Mouse (Mus musculus): ENCODE measurements at regions not wholly inside any gene's neighbourhood (a gene's known extent, or its start where the extent isn't known, plus 50 kb on each side); places are given as distances from the start of the nearest gene placed in this dataset.
A peak's percentile ranks its signal among the peaks of the same experiment; 100 is the strongest.

DNA sequence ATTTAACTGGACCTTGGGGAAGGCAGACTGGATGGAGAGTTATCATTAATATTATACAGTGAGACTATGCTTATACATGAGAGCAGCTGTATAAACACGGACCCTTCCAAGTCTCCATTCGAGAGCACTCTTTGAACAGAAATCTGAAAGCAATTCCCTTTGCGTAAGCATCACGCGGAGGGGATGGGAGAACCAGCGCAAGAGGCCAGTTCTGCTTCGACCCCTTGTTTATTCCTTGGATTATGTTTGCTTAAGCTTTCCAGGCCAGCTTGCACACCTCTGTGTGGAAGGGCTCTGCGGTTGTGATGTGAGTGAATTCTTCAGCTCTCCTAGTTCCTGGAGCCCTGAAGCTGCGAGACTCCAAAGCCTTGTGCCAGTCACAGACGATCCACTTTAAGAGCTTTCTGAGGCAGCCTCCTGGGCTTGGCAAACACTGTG, 109.2 kb upstream of the Fbxo11 start:
- DNase-seq (ENCODE audit: low spot score) = no peak

DNA sequence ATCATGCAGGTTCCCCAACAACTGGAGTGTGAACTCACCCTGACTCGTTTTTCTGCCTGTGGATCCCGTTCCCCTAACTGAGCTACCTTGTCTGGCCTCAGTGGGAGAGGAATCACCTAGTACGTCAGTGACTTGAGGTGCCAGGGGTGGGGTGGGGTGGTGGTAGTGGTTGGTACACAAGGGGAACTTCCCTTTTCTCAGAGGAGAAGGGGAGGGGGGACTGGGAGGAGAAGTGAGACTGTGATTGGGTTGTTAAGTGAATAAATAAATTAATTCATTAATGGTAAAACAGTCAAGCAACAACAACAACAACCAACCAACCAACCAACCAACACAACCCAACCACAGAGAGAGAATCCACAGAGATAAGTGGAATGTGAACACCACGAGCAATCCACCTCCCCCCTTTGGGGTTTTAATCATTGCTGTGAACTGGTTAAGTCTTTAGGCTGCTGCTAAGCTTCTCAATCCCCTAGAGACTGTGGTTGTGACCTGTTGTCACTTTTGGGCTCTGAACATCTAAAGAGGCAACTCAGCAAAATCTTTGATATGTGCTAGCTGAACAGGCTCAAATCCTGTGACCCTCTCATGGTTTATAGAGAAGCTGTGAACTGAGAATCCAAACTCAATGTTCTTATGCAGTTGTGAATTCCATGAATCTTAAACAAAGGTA, 111.0 kb upstream of the Fbxo11 start:
- DNase-seq (ENCODE audit: low spot score) = no peak

DNA sequence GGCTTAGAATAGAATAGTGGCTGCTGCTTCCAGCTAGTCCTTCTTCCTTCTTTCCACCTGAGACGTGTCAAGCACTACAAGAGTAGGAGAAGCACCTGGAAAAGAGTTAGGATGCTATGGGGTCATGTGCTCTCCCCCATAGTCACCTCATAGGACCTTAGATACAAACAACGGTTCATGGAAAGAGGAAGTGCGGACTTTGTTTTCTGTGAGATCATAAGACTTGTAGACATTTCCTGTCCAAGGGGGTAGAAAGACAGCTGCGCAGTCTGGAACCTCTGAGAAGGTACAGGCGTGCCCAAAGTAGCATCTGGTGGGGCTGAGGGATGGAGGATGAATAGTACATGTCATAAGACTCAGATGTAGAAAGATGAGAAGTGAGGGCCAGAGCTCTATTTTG, 125.6 kb upstream of the Fbxo11 start:
- DNase-seq (ENCODE audit: low spot score) = no peak

DNA sequence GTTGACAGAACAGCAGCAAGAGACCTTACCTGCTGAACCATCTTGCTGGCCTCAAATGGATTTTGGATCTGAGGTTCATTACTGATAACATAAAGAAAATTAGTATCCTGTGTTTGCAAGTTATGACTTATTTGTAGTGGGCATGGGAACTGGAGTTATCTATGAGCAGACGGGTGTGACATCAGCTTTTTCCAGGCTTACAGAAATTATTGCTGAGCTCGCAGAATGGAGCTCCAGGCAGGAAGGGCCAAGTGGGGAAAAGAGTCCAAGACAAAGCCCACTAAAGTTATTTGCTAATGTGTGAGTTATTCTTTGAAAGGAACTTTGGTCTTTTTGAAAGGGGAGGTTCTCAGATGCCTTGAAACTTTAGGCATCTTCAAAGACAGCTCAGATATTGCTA, 126.4 kb upstream of the Fbxo11 start:
- no peak for DNase-seq (ENCODE audit: low spot score)

DNA sequence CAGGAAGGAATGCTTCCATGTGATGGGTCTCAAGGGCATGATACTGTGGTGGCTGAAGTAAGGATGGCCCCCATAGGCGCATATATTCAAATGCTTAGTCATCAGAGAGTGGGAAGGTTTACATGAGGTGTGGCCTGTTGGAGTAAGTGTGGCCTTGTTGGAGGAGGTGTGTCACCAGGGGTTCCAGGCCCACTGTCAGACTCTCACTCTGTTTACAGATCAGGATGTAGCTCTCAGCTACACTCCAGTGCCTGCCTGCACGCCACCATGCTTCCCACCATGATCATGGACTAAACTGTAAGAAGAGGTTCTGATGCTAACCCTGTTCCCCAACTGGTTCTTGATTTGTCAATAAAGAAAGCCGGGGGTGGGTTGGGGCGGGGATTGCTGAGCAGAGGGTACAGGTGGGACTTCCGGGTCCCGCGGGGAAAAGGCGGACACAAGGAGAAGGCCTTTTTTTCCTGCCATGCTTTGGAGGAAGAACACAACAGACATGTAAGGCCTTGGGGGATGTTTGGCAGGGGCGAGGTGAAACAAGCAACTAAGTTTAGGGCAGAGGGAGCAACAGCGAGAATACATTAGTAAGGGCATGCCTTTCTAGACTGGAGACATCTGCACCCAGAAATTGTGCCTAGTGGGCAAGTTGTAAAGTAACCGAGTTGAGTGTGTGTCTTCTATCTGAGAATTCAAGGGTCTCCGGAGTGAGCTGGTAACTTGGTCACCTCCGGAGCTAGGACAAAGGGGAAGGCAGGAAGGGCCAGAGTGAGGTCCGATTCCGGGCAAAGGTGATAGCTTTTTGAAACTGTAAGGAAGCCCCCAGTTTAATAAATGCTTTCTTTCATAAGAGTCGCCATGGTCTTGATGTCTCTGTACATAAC, 127.1 kb upstream of the Fbxo11 start:
- DNase-seq (ENCODE audit: low spot score) = no peak

DNA sequence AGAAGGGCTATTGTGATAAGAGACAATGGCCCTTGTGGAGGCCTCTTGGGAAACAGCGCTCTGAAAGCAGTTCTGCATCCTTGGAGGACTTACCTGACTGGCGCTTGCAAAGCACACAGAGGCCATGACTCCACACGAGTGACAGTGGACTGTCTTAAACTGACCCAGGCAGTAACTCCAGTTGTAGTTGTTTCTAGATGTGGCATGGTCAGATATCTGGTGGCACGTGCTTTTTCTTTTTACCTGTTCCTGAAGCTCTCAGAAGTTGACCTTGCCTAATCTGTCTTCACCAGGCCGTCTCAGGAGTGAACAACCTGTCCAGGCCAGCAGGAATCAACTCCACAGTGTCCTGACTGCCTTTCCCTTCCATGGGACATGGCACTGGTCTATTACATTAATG, 129.6 kb upstream of the Fbxo11 start:
- DNase-seq (ENCODE audit: low spot score) = no peak

DNA sequence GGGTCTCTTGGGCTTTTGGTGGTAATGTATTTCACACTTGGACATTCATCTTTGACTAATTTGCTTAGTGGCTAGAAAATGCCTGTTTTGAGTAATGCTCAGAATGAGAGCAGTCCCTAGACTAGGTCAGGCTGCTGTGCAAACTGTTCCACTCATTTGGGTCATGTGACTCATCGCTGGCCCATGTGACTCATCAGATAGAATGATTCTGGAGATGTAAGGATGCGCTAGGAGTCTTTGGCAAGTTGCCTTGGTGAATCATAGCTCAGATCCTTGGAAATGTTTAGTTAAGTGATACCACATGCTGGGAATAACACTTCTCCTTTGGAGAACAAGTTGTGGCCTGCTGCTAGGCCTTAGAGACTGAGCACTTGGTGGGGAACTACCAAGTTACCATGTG, 130.2 kb upstream of the Fbxo11 start:
- DNase-seq (ENCODE audit: low spot score) = no peak

DNA sequence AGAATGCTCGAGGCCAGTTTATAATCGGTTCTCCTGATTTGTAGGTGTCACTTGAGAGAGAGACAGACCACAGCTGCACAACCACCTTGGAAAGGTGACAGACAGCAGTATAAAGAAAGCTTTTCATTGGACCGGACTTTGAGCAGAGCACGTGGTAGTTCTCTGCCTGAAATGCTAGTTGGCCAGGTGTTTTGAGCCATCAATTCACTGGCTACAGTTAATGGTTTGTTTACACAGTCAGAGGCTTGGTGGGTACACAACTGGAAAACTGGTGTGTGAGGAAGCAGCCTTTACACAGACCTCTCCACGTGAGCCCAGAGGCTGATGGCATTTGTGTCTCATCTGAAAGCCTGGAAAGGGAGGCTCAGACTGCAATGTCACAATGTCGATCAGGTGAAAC, 130.8 kb upstream of the Fbxo11 start:
- no peak for DNase-seq (ENCODE audit: low spot score)

DNA sequence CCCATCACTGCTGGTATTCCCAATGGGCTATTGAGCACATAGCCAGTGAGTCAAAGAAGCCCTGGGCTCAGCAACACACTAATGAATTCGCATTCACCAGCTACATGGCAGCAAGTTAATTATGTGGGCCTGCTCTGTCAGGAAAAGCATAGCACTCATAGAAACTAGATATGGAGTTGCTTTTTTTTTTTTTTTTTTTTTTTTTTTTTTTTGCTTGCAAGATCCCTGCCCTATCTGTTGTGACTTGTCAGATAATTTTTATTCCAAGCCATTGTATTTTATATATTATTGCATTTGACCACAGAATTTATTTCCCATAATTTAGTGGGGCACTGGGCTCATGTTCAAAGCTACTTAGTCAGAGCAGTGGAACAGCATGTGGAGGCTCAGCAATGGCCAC, 131.2 kb upstream of the Fbxo11 start:
- no peak for DNase-seq (ENCODE audit: low spot score)

DNA sequence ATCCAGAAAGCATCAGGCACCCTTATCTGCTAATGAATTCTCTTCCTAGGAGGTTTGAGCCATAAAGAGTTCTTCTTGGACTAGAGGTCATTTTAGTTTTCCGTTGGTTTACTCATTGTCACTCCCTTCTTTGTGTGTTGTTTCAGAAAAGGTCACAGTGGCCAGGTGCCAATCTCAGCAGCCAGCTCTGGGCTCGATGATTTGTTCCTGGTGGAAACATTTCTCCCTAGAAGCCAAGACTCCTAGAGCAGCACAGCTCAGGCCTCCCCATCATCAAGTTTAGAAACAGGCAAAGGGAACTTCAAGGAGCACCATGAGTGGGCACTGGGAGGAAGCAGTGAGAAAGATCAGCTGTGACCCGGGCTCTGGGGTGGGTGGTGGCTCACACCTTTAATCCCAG, 132.3 kb upstream of the Fbxo11 start:
- DNase-seq (ENCODE audit: low spot score) = no peak

DNA sequence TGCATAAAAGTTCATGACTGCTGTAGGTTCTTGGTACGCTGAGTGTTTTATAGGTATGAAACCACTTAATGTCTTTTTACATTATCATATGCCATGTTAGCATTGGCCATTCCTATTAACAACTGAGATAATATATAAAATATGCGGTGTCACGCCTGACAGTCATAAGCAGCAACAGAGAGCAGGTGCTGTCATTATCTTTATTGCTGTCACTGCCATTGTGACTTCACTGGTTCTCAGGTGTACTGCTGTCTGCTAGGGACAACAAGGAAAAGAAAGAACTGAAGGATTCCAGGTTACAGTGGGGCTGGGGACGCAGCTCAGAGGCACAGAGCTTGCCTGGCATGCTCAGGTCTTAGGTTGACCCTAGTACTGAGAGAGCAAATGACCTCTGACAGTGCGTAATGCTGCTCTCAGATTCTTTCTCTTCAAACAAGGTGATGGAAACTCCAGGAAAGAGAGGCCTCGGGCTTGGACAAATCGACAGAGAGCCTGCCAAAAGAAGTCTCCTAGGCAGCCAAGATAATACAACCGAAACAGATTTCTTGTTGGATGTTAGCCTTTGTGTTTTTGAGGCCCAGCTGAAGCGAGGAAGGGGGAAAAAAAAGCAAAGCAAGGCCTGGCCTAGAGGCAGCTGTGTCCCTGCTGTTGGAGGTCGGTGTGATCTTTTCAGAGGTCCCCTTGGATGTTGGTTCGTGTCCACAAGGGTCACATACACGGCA, 136.3 kb upstream of the Fbxo11 start:
- DNase-seq (ENCODE audit: low spot score) = no peak

DNA sequence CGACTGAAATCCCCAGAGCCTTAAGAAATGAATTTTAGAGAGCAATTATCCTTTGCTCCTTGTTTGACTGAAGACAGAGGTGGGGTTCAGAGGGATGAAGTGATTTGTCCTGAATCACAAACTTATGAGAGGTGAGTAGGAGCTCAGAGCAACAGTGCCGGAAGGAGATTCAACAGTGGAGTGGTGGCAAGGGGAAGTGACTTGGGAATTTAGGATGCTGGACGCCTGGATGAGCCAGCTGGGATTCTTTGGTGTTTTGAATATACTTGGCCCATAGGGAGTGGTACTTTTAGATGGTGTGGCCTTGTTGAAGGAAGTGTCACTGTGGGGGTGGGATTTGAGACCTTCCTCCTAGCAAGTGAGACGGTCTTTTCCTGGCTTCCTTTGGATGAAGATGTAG, 137.1 kb upstream of the Fbxo11 start:
- no peak for DNase-seq (ENCODE audit: low spot score)

DNA sequence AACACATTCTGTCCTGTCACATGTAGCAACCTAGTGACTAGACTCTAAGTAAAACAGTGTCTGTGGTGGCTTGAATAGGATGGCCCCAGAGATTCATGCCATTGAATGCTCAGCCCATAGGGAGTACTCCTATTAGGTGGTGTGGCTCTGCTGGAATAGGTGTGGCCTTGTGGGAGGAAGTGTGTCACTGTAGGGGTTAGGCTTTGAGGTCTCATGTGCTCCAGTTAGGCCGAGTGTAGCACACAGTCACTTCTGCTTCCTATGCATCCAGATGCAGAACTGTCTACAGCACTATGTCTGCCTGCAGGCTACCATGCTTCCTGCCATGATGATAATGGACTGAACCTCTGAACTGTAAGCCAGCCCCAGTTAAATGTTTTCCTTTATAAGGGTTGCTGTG, 144.5 kb upstream of the Fbxo11 start:
- no peak for DNase-seq (ENCODE audit: low spot score)

DNA sequence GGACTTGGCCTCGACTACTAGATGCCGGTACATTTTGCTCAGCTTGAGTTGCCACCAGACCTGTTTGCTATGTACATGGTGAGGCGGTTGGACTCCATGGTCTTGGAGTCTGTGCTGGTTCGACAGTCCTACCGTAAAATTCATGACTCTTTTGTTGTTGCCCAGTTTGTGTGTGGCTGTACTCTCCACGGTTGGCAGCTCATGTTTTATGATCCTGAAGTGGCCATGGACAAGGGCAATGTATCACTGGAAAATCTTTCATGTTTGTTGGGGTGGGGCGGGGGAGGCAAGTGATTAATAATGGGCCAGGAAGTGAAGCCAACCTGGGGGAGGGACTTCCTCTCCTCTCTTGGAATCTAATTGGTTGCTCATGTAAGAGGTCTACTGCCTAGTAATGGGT, 147.0 kb upstream of the Fbxo11 start:
- no peak for DNase-seq (ENCODE audit: low spot score)

DNA sequence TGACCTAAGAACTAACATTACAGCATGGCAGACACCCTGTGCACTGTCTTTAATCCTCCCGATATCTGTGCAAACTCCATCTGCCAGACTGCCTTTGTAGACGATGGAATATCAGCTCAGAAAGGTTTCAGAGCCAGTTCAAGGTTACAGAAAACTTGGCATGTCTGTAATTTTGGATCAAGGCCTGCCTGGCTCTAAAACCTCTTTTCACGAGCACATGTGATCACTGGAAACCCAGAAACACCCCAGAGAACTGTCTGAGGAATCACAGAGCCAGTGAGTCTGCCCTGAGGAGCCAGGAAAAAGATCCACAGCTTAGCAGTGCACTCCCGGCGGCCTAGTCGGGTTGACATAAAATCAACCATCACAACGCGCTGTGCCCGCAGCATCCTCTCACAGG, 149.7 kb upstream of the Fbxo11 start:
- DNase-seq (ENCODE audit: low spot score) = peak; percentile 30

DNA sequence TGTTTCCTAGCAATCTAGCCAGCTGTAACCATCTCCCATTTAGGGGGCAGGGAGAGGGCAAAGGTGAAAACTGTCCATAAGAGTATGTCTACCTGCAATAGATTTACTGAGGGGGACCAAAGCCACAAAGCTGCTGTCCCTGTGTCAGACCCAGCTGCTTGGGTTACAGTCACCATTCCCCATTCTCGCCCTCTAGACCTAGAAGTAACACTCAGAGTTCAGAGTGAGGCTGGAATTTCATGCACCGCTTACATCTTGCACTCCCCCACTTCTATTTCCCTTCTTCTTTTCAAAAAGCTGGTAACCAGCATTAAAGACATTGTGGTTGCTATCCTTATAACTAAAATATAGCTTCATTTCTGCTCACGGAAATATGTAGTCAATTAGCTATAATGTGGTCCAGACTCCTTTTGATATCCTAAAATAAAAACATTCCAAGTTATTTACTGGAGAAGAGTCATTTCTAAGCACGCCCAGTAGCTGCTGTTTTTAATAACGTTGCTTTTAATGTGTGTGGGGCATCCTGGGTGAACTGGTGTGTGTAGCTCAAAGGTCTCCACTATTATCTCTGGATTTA, 157.4 kb upstream of the Fbxo11 start:
- no peak for DNase-seq (ENCODE audit: low spot score)

DNA sequence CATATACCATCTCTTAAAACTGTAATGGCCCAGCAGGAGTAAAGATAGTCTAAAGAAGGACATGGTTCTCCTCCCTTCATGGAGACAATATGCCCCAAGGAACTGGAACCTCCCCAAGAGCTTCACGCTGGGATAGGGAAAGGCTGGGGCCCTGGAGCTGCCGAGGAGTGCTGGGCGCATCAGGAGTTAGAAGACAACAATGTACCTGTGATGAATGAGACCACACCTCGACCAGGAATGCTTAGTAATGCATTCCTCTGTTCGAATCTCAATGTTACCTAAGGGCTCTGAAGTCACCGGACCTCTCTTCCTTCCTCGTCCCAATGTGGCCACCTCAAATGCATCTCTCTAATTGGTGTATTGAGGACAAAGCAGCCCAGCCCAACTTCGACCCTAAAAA, 175.4 kb upstream of the Fbxo11 start:
- no peak for DNase-seq (ENCODE audit: low spot score)

DNA sequence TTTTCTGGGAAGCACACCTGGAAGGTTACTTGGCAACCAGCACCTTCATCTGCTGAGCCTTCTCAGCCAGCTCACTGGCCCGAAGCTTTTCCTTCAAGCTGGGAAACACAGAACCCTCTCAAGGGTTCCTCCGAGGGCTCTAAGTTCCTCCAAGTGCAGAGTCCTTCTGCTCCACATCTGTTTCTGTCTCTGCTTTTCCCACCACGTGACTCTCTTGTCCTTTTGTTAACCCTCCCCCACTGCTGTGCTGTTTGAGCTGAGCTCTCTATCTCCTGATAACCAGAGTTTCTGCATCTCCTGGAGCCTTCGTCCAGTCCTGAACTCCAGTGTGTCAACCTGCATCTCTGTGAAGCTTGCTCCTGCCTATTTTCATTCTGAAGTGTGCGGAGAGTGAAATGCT, 183.5 kb upstream of the Fbxo11 start:
- DNase-seq (ENCODE audit: low spot score) = no peak

DNA sequence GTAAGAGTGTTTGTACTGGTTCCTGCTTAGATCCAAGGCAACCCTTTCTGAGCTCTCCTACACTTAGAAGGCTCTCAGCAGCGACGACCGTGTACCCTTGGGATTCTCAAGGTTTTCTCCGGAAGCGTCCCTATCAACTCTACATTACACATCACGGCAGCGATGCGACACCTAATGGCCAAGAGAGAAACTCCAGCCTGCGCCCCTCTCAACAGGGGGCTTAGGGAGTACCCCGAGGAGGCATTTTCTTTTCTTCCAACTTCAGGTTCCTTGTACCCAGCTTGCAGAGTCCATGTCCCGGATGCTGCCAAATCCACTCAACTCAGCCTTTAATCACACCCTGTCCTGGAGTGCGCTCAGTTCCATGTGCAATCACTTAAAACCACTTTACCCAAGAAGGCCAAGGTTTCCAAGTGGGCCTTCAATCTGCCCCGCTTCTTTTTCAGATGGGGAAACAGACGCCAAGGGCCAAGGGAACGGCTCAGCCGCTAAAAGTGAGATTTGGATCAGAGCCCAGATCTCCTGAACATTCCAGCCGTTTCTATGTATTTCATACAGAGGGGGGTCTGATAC, 186.9 kb upstream of the Fbxo11 start:
- no peak for DNase-seq (ENCODE audit: low spot score)

DNA sequence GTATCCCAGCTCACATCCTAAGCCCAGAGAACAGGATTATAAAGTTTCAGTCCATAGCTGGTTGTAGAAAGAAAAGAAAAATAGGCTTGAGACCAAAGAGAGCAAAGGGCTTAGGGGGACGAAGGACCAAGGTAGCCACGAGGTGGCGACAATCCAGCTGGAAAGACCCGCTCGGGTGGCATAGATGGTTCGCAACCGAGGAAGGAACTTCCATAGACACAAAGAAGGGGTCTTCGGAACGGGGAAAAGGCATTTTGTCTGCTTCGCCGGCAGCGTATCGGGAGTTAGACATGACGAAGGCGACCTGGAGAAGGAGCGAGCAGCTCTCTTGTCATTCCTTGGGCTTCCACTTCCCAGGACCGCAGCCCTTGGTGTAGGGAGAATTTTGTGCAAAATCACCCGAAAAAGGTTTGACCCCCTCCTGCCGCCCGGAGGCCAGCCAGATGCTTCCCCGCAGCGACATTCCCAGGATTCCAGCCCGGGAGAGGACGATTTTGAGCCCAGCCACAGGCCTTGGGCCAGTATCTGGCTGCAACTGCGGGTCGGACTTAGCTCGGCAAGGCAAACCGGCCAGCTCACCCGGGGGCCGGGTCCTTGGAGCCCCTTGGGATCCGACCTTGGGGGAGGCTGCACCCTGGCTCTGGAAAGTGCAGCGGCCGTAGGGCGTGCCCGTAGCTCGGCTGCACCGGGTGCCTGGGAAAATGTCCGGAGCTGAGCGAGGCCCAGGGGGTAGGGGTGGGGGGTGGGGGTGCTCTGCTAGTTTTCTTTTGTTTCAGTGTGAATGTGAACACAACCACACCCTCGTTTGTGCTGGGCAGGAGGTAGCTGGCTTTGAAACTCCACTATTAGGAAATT, 184.5 kb upstream of the Foxn2 start:
- peak; percentile 60 for DNase-seq (ENCODE audit: low spot score)

Measured in testis, postnatal 14 days (tissue).